Mouse (Mus musculus) midbrain, embryonic 13.5 days (tissue): ENCODE measurements at regions not wholly inside any gene's neighbourhood (a gene's known extent, or its start where the extent isn't known, plus 50 kb on each side); places are given as distances from the start of the nearest gene placed in this dataset.

Experiments
- microRNA-seq: library from miRNA; unstranded; fragments of <30 nt; microRNA quantifications from one replicate; pipeline ENCODE4, GENCODE M21; 2016

Small RNA genes in the stretch of these regions (microRNA-seq; reads per million reads assigned to microRNA genes)
- gene Mir378d = 3.3 reads per million, percentile 13 among the genes with 10 or more reads in this experiment
